Mouse (Mus musculus) spleen, adult 2 months (tissue): ENCODE measurements around the gene Gm45844.
"Not testable (repeated sequence)": the region's sequence is repeated elsewhere in the genome, so short reads cannot be mapped to it uniquely, and the experiment has no call there.

ENCODE experiments used
- CTCF ChIP-seq: fragments of 200-500 bp; IDR thresholded peaks from 2 replicates; pipeline ENCODE4 v1.5.1; 2011; ENCODE audit warnings: mild to moderate bottlenecking, inconsistent platforms; ENCODE audit not compliant: insufficient read depth, insufficient read length, insufficient replicate concordance; ENCODE audit errors: extremely low read depth
- POLR2A ChIP-seq: fragments of 200-500 bp; IDR thresholded peaks from 2 replicates; pipeline ENCODE4 v1.6.1; 2011; ENCODE audit warnings: low read depth, low read length, inconsistent platforms

DNA sequence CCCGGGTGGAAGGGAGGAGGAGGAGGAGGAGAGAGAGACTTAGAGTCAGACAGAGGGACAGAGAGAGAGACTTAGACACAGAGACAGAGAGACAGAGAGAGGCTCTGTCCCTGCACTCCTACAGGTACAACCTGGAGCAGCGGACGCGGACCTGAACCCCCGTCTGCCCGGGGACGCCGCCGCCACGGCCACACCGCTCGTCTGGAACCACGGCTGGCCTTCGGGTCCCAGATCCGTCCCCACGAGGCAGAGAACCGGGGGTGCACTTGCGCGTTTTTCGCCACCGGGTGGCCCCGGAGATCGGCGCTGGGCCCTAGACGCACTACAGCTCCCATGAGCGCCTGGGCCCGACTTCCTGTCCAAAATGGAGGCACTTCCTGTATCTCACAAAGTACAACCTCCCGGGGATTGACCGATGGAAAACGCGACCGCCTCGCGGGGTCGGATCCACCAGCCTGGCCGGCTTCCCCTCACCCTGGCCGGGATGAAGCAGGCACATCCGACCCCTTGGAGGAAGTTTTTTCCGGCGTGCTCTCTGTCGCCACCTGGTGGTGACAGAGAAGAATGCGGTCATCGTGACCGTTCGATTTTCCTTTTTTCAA is at the start of gene Gm45844:
- peak; percentile 78; the same call in 1 of the 2 replicates for TF ChIP-seq CTCF
- not testable (repeated sequence) for TF ChIP-seq POLR2A
